Mouse (Mus musculus) embryonic fibroblast, embryonic 13.5 days (primary cell): ENCODE results near the gene Vwa3a. TPM values are rescaled to one million over a fixed set of nuclear protein-coding genes. Genes with fewer than 3 reads are reported as not detected.
"Not testable (repeated sequence)": the region's sequence is repeated elsewhere in the genome, so short reads cannot be mapped to it uniquely, and the experiment has no call there.

Source experiments
- H3K27ac ChIP-seq: 2 replicates; pipeline ENCODE4 v1.5.1; 2012; ENCODE audit warnings: low read length, control low read depth, inconsistent platforms; ENCODE audit not compliant: insufficient read depth
- H3K4me1 ChIP-seq: 2 replicates; pipeline ENCODE4 v1.6.1; 2011; ENCODE audit warnings: low read length; ENCODE audit not compliant: control insufficient read depth, insufficient read depth
- H3K4me3 ChIP-seq: 2 replicates; pipeline ENCODE4 v1.5.1; 2011; ENCODE audit warnings: mild to moderate bottlenecking, control low read depth, low read length; ENCODE audit not compliant: insufficient read depth
- CTCF ChIP-seq: IDR thresholded peaks from 2 replicates; pipeline ENCODE4 v1.5.1; 2011; ENCODE audit warnings: mild to moderate bottlenecking, control low read depth, low read length, moderate library complexity, borderline replicate concordance; ENCODE audit not compliant: insufficient read depth
- POLR2A ChIP-seq: IDR thresholded peaks from 2 replicates; pipeline ENCODE4 v1.6.1; 2011; ENCODE audit warnings: low read depth, mild to moderate bottlenecking, control low read depth, low read length, moderate library complexity
- polyA plus RNA-seq: library from polyadenylated mRNA; stranded (reverse); fragments of >200 nt; gene quantifications from 2 replicates; pipeline ENCODE4 v1.2.4, GENCODE M21; 2011; ENCODE audit warnings: low read depth; ENCODE audit not compliant: missing spikeins, insufficient read length

Gene Vwa3a
- 0.13 TPM in 1 of 2 replicates, not detected in the other for polyA plus RNA-seq

DNA sequence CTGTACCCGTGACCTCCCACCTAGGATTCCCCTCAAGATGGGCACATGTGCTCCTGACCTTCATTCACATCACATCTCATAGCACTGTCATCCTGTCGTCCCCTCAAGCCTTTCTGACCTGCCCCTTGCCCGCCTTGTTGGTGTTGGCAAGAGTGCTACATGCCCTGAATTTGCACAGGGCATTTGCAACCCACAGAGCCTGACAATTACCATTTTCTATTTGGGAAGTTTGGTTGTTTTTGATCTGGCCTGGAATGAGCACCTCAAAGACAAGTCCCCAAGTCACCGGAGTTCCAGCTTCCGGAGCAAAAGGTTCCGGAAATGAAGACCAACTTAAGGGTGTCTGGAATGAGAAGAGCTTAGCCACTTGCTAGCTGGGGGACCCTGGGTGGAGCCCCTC, at the start of gene Vwa3a:
TSS of gene Vwa3a (plus strand) at position 301 of the 400 bp plus-strand sequence.
- Histone ChIP-seq H3K4me3 (no peak within 1 kb of the TSS), H3K27ac (no peak within 1 kb of the TSS), H3K4me1 (no peaks in the 10 kb centered on the region)
- TF ChIP-seq POLR2A (no peak), CTCF (no peak)

DNA sequence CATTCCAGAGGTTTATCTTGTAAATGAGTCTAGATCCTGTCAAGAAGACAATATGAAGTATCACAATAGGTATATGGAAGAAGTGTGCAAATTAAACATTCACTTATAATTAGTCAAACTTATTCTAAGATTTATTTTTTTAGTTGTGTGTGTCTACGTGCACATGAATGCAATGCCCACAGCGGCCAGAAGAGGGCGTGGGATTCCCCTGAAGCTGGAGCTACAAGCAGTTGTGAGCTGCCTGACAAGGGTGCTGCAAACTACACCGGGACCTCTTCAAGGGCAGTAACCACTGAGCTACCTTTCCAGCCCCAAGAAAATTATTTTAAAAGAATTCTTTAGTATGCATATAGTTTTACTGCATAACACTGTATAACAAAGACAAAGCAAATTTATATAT, 48.5 kb upstream of the Vwa3a start:
- Histone ChIP-seq H3K4me1 (no peaks in the 10 kb centered on the region; the same call in 1 of the 2 replicates), H3K4me3 (no peak overlapping the region), H3K27ac (no peak overlapping the region)
- TF ChIP-seq POLR2A, result no peak
- TF ChIP-seq CTCF, result no peak

DNA sequence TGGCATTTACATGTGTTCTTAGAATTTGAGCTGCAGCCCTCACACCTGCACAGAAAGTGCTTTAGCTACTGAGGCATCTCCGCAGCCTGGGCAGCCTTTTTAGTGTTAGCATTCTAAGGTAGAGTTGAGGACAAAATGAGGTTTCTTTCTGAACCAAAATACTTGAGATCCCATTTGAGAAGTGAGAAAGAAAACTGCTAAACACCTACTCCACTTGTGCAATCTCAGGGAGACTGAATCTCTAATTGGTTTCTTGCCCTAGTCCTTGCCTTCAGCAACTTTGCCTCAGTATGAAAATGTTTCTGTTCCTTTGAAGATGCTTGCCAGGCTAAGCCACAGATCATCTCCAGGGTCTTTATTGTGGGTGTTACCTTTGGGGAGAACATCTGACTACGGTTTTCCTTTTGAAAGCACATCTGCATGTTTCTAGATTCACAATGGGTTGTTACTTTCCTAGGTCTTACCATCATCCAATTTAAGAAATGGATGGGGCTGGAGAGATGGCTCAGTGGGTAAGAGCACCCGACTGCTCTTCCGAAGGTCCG, 45.2 kb upstream of the Vwa3a start:
- H3K4me1 ChIP-seq, result no peaks in the 10 kb centered on the region; the same call in 1 of the 2 replicates
- H3K27ac ChIP-seq, result no peak overlapping the region
- no peak for TF ChIP-seq POLR2A
- no peak for TF ChIP-seq CTCF
- no peak overlapping the region for H3K4me3 ChIP-seq

DNA sequence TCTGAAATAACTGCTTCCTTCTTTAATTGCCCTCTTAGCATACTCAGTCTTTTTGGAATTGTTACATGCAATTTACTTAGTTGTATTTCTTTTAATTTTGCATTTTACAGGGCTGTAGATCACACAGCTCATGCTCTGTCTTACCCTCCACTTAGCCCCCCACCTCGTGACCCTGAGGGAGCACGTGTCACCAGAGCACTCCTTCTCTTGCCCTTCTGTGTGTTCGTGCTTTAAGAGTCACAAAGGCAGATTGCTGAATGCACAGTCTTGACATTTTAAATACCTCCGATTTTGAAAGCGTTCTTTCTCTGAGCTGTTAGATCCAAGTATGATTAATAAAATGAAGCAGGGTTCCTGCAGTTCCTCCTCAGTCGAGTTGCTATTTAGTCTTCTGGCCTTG, 43.9 kb upstream of the Vwa3a start:
- Histone ChIP-seq H3K27ac (no peak overlapping the region), H3K4me1 (no peaks in the 10 kb centered on the region; the same call in 1 of the 2 replicates), H3K4me3 (no peak overlapping the region)
- TF ChIP-seq CTCF (no peak), POLR2A (no peak)

DNA sequence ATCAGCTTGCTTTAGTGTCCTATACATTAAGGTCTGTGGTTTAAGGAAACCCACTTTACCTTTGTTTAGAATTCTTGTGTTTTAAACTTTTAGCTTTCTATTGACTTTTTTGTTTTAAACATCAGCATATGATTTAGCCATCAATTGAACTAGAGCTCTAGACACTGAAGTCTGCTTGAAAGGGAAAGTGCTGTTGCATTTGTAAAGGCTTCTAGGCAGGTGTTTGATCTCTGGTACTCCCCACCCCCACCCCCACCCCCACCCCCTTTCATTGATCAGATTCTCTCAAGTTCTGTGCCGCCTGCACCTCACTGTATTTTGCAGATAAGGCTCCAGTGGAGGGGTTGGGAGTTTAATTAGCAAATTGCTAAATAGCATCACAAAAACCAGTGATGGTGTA, 43.5 kb upstream of the Vwa3a start:
- no peaks in the 10 kb centered on the region; the same call in 1 of the 2 replicates for H3K4me1 ChIP-seq
- no peak overlapping the region for H3K4me3 ChIP-seq
- TF ChIP-seq POLR2A (no peak), CTCF (no peak)
- H3K27ac ChIP-seq, result no peak overlapping the region

DNA sequence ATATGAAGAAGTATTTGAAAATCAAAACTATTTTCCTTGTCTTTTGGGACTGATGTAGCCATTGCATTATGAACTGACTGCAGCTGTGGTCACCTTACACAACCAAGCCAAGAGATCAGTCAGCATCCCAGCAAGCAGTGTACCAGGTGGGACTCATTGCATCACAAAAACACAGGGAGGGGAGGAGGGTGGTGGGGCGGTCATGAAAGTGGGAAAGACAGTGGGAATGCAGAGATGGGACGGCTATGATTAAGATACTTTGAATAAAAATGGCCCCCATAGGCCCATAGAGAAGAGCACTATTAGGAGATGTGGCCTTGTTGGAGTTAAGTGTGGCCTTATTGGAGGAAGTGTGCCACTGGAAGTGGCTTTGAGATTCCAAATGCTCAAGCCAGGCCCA, 42.8 kb upstream of the Vwa3a start:
- no peak for TF ChIP-seq POLR2A
- no peak for TF ChIP-seq CTCF
- Histone ChIP-seq H3K4me3 (no peak overlapping the region), H3K4me1 (no peaks in the 10 kb centered on the region; the same call in 1 of the 2 replicates), H3K27ac (no peak overlapping the region)

DNA sequence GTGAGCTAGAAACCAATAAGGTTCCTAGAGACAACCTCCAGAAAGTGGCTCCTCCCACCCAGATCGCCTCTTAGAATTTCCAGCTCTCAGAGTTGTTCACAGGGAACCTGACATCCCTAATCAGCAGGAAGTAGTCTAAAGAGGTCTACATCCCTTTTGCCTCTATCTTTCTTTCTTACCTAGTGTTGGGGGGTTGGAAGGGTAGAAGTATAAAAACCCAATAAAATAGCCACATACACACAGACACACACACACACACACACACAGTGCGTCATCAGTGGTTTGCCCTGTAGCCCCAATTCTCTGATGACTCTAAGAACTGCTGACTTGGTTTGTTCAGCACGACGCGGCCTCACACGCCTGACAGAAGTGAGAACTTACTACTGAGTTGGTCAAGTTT, 39.5 kb upstream of the Vwa3a start:
- Histone ChIP-seq H3K4me3 (no peak overlapping the region), H3K4me1 (no peaks in the 10 kb centered on the region; the same call in 1 of the 2 replicates), H3K27ac (no peak overlapping the region)
- TF ChIP-seq POLR2A, result no peak
- no peak for TF ChIP-seq CTCF

DNA sequence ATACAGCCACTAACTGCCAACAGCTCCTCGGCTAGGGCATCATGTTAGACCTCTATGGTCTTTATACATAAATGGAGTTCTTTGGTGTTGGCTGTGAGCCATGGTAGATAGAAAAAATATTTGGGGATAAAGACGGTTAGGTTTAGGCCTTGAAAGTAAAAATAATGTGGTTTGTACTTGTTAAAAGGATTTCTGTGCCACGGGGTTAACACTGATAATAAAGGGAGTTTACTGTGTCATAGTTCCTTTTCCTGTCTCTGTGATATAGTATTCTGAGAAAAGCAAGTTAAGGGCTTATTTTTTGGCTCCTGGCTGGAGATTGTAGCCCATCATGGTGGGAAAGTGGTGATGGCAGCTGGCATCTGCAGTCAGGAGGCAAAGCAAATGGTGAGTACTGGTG, 35.2 kb upstream of the Vwa3a start:
- no peaks in the 10 kb centered on the region; the same call in 1 of the 2 replicates for H3K4me1 ChIP-seq

DNA sequence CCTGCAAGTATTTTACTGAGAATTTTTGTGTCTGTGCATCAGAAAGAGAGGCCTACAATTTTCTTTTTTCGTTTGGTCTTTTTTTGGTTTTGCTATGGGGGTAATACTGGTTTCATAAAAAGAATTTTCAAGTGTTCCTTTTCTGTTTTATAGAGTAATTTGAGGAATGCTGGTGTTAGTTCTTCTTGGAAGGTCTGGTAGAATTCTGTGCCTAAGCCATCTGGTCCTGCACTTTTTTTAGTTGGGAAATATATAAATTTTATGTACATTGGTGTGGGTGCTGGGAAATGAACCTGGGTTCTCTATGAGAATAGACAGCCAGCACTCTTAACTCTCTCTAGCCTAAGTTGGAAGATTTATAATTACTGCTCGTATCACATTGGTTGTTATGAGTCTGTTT, 27.0 kb upstream of the Vwa3a start:
- no peak overlapping the region for H3K4me3 ChIP-seq
- TF ChIP-seq POLR2A (no peak), CTCF (no peak)
- no peak overlapping the region for H3K27ac ChIP-seq
- peaks cover 4% of the 10 kb centered on the region; the same call in 1 of the 2 replicates for H3K4me1 ChIP-seq

More for the DNA sequence above, 35.2 kb upstream of the Vwa3a start:
- no peak overlapping the region for H3K27ac ChIP-seq
- no peak overlapping the region for H3K4me3 ChIP-seq
- TF ChIP-seq POLR2A (no peak), CTCF (no peak)

DNA sequence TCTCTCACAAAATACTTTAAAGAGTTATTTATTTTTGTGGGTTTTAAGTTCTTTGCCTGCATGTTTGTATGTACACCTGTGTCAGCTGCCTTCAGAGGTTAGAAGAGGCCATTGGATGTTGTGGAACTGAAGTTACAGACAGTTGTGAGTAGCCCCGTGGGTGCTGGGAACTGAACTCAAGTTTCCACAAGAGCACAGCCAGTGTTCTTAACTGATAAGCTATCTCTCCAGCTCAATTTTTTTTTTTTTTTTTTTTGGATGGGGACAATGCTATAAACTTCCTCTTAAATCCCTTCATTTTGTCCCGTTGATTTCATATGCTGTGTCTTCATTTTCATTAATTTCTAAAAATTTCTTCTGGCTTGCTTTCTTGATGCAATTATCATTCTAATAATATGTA, 25.9 kb upstream of the Vwa3a start:
- no peak overlapping the region for H3K4me3 ChIP-seq
- TF ChIP-seq POLR2A (no peak), CTCF (no peak)
- H3K27ac ChIP-seq, result no peak overlapping the region
- H3K4me1 ChIP-seq, result peaks cover 10% of the 10 kb centered on the region

DNA sequence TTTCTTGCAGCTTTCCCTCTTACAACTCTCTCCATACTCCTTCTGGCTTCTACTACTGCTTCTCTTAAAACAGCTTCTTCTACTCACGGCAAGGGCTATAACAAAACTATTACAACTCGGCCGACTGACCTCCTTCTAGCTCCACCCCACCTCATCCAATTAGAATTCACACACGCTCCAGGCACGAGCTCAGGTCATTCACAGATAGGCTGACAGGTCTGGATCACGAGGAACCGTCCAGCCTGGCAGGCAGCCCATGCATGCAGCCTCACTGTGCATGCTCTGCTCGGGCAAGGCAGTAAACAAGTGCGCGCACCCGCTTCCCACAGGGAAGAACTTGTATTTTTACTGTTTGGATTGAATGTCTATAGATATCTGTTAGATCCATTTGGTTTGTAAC, 25.2 kb upstream of the Vwa3a start:
- not testable (repeated sequence) for H3K4me3 ChIP-seq, H3K27ac ChIP-seq
- peaks cover 15% of the 10 kb centered on the region for H3K4me1 ChIP-seq
